Mouse (Mus musculus) layer of hippocampus, adult 9-11 months (tissue): Measurements from ENCODE around the gene Ing4.
"Not testable (repeated sequence)": the region's sequence is repeated elsewhere in the genome, so short reads cannot be mapped to it uniquely, and the experiment has no call there.

Source experiments
- DNase-seq: peaks from one replicate; pipeline ENCODE4 v3.0.0; 2022

The Ing4 gene

DNA sequence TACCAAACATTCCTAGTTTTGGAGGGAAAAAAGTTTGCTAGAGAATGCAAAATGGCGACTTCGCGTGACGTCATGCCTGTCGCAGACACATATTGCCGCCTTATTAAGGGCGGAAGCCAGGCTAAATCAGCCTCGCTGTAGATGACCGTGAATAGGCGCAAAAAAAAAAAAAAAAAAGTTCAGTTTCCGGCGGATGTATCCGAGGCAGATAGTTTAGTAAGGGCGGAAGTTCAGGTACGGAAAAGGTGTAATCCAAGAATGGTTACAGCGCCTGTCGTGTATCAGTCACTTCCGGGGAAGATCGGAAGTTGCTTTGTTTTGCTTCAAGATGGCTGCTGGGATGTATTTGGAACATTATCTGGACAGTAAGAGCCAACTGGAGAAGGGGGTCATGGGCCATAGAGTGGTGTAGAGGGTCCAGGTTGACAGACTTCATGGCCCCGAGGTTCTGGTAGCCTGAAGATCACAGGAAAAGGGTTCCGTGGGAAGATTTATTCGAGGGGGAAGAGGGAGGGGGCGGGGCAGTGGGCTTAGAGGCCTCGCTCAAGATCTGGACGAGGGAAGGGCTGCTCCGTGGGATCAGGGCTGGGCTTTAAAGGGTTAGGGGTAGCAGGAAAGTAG is at the start of gene Ing4:
Ing4 (plus strand) TSS at position 228 of the 621 bp plus-strand sequence.
- peak; percentile 95 for DNase-seq

DNA sequence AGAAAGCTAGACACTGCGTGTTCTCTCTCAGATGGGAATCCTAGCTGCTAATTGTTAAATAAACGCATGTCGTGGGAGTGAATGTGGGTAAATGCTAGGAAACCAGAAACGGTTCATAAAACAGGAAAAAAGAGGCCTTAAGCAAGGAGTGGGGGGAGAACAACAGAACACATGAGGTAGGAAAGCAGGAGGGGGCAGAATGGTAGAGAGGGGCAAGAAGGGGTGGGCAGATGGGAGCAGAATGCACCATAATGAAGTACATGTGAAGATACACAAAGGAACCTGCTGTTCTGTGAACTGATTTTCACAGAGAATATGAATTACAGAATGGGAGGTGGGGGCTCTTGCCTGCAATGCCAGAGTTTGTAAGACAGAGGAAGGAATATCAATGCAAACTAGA is 47.3 kb upstream of the Ing4 start:
- DNase-seq = no peak

DNA sequence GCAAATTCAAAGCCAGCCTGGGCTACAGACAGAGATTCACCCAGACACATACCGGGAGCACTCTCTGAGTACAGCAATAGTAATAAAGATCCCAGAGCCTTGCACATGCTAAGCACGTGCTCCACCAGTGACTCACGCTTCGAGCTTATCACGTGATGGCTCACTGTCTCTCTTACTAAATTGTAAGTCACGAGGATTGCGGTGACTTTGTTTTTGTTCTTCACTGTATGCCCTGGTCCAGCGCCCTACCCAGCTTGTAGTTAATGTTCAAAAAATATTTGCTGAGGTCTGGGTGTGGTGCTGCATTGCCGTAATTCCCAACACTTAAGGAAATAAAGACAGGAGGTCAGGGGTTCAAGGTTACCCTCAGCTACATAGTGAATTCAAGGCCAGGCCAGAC is 46.2 kb upstream of the Ing4 start:
- no peak for DNase-seq

DNA sequence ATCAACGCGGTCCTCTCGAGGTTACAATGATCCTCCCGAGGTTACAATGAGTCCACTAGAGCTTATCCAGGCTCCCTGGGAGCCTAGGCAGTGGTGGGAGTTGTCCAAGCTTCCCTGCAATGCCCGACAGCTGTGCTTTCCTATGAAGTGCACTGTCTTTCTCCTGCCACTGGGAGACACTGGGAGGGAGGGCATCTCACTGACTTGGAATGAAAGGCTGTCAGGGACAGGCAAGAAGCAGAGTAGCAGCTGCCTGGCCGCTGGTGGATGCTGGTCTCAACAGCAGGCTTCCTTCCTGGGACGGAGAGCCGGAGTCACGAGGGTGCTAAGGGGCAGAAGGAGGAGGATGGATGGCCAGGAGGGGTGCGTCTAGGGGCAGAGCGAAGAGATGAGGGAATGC is 45.7 kb upstream of the Ing4 start:
- no peak for DNase-seq

DNA sequence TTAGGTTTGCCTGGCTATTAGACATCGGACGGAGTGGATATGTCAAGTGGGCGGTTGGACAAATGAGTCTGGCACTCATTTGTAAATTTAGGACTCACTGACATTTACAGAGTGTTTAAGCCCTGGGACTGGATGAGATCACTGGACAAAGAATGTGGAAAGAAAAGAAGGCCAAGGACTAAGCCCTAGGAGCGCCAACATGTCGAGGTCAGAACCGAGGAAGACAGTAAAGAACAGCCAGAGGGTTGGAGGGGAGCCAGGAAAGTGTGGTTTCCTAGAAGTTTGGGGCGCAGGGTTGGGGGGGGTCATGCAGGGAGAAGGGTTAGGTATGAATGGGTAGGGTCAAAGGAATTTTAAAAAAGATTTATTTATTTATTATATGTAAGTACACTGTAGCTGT is 44.3 kb upstream of the Ing4 start:
- no peak for DNase-seq

DNA sequence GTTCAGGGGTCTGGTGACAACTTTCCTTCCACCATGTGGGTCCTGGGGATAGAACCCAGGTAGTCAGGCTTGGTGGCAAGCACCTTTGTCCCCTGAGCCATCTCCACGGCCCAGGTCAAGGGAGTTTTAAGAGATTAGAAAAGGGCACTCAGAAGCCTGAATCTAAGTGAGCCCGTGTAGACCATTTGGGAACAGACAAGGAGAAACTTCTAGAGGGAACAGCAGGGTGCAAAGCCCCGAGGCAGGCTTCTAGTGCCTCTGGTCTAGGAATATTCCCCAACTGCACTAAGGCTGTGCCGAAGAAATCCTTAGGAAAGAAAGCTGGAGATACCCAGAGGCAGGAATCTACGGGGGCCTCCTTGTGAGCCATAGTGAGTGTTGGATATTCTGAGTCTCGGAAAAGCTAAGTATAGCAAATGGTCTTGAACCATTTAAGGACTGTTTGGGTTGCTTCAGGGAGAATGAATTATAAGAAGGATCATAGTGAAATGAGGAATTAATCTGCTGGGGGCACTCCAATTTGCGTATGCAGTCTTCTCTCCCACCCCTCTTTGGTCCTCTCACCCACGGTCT is 43.6 kb upstream of the Ing4 start:
- DNase-seq = no peak

DNA sequence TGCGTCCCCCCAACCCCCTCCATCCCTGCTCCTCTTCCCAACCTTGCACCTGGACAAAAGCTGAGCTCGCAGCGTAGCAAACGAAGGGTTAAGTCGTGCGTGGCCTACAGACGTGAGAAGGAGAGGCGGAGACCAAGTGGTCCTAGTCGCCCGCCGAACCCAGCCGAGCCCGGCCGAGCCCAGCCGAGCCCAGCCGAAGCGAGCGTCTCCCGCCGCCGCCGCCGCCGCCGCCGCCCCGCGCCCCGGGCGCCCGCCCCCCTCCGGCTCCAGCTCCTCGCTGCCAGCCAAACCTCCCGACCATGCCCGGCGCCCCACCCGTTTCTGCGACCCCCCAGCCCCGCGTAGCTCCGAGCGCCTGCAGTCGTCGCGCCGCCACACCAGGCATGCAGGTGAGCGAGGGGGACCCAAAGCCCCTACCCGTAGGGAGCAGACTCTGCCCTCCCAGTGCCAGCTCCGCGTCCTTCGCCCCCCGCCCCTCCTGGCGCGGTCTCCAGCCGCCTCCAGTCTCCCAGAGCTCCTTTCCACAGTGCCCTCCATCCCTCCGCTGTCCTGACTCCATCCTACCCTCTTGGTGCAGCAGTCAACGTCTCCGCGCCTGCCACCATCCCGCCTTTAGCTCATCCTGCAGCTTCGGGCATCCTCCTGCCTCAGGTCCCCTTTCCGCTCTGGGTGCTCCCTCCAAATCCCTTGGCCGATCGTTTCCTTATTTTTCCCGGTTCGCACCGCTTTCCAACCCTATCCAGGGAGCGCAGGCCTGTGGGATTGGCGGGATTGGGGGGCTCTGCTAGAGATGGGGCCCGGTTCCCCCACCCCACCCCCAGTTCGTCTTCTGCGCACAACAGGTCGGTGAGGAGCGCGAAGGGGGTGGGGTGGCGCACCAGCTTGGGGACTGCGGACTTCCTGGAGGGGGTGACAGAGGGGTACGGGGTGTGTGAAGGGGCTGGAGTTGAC is 42.7 kb upstream of the Ing4 start, which contains the start of gene Pianp:
Pianp (plus strand) TSS at position 144 of the 951 bp plus-strand sequence.
- DNase-seq = peak; percentile 78

DNA sequence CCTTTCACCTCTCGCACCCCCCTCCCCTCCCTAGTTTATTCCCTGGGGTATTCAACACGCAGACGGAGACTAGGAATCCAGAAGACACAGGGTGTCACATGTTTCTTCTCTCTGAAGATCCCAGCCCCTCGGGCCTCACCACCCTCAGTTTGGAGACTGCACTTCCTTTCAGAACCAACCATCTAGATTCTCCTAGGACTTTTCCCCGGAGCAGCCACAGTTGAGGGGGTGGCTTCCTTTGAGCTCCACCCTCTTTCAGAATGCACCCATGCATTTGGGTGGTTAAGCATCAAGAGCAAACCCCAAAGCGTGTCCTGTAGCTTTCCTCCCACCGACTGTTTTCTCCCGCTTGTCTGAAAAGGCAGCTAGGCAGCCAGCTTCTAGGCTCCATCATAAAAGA is 41.5 kb upstream of the Ing4 start:
- peak; percentile 63 for DNase-seq

DNA sequence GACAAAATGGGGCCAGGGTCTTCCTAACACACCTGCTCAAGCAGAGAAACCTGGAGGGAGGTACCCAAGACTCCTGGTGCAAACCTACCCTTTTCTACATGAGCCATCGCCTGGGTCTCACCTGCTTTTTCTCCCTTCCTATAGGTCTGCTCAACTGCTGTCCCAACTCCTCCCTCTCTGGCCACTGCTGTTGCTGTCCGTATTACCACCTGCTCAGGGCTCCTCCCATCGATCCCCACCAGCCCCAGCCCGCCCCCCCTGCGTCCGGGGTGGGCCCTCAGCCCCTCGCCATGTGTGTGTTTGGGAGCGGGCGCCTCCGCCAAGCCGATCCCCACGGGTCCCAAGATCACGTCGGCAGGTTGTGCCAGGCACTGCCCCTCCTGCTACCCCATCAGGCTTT is 40.5 kb upstream of the Ing4 start:
- DNase-seq = no peak

DNA sequence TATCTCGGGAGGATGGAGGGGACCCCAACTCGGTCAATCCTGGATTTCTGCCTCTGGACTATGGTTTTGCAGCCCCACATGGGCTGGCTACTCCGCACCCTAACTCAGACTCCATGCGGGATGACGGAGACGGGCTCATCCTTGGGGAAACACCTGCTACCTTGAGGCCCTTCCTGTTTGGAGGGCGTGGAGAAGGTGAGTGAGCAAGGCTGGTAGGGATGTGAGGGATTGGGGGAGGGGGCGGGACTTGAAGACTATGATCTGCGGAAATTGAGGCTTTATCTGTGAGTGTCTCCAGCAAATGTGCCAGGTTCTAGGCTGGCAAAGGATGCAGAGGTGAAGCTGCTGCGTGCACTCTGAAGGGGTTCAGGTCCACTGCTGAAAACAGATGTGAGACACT is 40.0 kb upstream of the Ing4 start:
- no peak for DNase-seq

DNA sequence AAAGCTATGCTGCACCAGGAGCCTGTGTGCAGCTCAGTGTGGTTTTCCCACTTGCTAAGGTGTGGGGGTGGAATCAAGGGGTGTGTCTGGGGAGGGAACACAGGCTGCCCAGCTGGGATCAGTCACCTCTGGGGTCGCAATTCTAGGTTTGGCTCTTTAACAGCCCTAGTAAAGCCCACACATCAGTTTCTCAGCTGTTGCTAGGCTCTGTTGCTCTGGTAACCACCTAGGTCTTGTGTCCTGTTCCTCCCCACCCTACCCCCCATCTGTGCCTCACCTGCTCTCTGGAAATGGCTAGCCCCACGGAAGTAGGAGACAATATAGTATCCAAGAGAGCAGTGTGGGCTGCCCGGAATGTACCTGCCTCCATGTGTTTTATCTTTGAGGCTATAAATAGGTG is 35.9 kb upstream of the Ing4 start:
- DNase-seq = peak; percentile 58

DNA sequence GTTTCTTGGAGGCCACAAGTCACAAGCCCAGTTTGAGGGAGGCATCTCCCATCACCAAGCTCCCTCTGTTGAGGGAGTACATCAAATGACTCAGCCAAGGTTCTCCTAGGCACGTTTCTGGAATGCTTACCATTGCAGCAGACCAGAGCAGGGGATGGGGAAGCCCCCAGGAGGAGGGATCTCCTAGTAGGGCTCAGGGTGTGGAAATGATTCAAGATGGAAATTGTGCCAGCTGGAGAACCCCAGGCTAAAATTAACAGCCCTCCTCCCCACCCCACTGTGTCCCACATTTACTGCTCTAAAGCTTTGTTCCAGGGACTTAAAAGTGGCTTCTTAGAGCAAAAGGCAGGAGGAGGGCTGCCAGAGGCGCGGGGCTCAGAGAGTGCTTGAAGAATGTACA is 34.5 kb upstream of the Ing4 start:
- DNase-seq = no peak

DNA sequence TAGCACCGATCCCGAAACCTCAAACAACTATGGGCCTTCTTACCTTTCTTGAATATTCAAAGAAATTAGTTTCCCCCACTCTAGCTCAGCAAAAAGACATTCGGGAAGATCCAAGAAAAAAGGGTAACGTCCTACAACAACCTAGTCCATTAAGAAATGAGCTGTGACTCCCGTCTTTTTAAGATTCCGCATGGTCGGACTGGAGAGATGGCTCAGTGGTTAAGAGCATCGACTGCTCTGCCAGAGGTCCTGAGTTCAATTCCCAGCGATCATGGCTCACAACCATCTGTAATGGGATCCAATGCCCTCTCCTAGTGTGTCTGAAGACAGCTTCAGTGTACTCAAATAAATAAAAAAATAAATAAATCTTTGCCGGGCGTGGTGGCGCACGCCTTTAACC is 31.5 kb upstream of the Ing4 start:
- no peak for DNase-seq

DNA sequence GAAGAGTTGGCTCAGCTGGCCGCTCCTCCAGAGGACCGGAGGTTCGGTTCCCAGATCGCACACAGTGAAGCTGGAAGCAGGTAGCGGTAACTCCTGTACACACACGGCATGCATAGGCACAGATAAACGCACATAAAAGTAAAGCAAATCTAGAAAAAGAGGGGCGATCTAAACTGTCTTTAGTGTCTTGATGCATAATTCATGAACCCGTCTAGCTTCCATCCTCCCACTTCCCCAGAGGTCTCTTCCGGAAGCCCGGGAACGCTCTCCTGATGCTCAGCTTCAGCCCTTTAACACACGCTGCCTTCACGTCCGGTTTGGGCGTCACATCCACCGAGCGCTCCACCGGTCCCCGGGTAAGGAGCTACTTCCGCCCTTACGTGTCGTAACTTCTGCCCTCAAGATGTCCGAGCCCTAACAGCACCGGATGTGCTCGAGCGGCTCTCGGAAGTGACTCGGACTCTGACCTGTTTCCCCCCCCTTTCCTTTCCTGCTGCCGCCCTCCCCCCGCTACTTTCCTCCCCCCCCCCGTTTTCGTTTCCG is 30.9 kb upstream of the Ing4 start:
- DNase-seq = peak; percentile 100

DNA sequence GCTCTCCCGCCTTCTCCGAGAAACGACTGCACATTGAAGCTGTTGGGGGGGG is 30.6 kb upstream of the Ing4 start, which contains the start of gene Zfp384:
Zfp384 (plus strand) TSS at position 17 of the 52 bp plus-strand sequence.
- no peak for DNase-seq

DNA sequence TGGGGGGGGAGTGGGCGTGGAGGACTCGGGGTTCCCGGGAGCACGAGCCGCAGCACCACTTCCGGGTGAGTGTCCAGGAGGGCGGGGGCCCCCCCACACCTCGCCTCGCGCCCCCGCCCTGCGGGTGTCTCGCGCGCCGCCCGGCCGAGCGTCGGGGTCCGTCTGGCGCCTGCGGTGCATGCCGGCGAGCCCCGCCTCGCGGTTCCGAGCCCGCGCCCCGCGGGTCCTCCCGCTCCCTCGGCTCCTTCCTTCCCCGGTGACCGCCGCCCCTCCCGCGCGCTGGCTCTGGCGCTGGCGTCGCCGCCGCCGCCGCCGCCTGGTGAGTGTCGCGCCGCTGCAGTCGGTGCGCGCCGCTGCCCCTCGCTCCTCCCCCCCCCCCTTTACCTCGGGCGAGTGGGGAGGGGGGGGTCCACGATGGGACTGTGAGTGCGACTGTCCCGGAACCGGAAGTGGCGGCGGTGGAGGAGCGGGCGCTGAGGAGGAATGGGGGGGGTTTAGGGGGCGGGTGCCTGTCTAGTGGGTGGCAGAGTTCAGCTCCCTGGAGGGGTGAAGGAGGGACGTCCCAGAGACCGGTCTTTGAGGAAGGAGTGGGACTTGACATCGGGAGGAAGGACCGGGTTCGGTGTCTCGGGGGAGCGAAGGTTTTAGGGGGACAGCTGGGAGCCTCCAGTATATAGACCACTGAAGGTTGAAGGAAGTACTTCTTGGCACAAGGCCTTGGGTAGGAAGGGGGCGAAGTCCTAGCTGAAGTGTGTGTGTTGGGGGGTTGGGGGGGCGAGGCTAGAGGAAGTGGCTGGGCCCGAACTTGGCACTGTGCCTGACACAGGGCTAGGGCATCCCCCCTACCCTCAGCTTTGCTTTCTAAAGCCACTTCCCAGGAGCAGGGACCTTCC is 30.1 kb upstream of the Ing4 start:
- peak; percentile 80 for DNase-seq

DNA sequence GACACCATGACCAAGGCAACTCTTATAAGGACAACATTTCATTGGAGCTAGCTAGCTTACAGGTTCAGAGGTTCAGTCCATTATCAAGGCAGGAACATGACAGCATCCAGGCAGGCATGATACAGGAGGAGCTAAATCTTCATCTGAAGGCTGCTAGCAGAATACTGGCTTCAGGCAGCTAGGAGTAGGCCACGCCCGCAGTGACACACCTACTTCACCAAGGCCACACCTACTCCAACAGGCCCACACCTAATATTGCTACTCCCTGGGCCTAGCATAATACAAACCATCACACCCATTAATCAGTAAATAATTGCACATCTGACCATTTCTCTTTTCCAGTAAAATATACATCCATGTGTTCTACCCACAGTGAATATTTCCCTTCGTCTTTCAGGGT is 21.9 kb upstream of the Ing4 start:
- no peak for DNase-seq

DNA sequence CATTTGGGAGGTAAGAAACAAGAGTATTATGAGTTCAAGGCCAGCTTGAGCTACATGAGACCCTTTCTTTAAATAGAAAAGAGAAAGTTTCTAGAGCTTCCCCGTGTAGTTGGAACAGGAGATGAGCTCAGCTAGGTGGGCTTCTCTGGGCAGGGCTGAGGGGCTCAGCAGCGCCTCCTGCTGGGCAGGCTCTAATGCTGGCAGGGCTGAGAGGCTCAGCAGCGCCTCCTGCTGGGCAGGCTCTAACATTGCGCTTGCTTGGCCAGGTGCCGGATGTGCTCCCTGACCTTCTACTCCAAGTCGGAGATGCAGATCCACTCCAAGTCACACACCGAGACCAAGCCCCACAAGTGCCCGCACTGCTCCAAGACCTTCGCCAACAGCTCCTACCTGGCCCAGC is 9.0 kb upstream of the Ing4 start:
- not testable (repeated sequence) for DNase-seq

DNA sequence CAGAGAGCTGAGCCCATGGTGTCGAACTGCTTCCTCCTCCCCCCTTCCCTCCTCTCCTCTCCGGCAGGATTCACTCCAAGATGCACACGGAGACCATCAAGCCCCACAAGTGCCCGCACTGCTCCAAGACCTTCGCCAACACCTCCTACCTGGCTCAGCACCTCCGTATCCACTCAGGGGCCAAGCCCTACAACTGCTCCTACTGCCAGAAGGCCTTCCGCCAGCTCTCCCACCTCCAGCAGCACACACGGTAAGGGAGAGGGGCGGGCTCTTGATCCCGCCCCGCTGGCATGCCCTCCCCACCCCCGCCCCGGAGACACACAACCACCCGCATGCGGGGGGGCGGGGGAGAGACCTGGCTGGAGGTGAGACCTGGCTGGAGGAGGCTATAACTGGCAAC is 8.0 kb upstream of the Ing4 start:
- DNase-seq = no peak

DNA sequence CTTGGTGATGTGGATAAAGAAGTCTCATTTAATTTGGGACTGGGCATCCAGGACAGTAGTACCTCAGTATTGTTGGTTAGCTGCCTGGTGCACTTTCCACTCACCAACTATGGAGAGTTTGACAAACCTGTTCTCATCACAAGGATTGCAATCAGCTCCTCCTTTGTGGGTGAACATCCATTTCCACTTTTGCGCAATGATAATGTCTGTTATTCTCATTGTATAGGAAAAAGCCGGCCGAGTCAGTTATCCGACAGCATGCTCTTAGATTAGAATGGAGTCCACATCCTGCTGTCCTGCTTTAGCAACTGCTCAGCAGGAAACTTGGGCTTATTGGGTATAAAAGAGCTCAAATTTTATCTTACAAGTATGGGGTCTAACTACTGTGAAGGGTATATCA is 894 bp upstream of the Ing4 start:
- DNase-seq = no peak

DNA sequence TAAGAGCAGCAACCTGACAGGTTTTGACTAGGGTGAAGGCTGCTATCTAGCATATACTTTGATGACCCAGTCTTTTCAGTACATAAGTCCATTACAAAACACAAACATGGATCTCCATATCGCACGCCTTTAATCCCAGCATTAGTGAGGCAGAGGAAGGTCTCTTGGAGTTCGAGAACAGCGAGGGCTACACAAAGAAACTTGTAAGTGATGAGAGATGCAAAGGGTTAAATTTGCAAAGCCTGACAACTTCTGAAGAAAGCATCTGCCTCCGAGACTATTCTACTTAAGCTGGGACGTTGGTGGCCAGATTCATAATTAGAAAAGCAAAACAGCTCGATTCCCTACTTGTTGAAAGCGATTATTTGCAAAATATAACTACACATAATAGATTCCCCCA is 429 bp upstream of the Ing4 start:
- no peak for DNase-seq

DNA sequence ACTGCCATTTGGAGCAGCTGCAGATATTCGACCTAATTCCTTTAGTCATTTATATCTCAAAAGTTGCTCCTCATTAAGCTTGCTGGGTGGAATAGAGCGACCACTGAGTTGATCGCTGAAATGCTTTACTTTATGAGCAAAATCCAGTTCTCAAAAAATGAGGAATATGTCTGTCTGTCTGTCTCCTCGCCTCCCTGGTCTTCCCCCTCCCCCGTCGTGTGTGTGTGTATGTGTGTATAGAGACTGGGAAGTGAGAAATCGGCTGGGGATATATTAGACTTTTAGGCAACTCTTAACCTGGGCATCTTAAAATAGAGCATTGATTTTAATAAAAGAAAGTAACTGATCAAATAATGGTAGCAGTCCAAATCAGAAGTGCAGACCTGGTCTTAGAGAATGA is 661 bp downstream of the Ing4 start:
- no peak for DNase-seq

DNA sequence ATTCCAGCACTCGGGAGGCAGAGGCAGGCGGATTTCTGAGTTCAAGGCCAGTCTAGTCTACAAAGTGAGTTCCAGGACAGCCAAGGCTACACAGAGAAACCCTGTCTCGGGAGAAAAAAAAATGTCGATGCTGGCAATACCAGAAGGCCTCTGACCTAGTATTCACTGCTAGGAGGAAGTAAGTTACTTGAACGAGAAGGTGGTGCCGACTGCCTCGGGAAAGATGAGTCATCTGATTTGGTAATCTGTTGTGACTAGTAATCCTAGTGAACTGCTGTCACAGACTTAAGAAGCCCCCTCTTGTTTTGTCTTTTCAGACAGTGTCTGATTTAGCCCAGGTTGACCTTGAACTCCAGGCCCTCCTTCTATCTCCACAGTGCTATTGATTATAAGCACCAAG is 1.5 kb downstream of the Ing4 start:
- no peak for DNase-seq
